Mouse (Mus musculus): ENCODE measurements around the gene Spo11. TPM values are rescaled to one million over a fixed set of nuclear protein-coding genes. Genes with fewer than 3 reads are reported as not detected.

Gene Spo11
- total RNA-seq, 2 experiments from 2014 or later = not detected

DNA sequence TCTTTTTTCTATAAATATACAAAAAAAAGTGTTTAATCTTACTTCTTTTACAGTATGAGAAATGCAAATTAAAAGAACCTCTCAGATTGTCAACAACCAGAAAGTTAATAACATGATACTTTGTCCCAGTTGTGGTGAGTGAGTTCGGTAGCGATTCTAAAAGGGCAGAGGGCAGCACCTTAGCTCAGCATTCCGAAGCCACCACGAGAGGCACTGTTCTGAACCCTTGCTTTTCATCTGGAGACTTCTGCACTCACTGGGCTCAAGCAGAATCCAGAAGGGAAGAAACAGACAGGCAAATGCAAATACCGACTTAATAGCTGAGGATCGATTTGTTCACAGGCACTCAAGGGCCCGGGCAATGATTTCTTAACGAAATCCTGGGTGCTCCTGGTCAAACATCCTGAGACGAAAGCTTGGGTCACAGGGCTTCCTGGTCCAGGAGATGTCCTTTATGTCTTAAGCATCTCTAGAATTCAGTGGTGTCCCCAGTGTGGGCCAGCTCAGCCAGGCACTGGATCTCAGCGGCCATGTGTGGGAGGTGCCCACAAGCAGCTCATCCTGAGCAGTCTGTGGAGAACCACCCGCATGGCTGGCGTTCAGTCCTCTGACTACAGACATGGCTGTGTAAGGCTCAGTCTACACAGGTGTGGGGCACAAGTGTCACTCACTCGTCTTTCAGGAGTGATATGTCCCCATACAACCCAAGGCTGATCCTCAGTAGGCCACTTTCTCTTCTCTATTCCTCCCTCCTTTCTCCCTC lies 18.3 kb upstream of the Spo11 start:
- no peak for DNase-seq

- DNase-seq = no peak
Measured at GRCm38 (mm10) chr2:172960350-172960749, 17.1 kb upstream of the Spo11 start.

- DNase-seq = no peak
Measured at GRCm38 (mm10) chr2:172961211-172961610, 16.3 kb upstream of the Spo11 start.

DNA sequence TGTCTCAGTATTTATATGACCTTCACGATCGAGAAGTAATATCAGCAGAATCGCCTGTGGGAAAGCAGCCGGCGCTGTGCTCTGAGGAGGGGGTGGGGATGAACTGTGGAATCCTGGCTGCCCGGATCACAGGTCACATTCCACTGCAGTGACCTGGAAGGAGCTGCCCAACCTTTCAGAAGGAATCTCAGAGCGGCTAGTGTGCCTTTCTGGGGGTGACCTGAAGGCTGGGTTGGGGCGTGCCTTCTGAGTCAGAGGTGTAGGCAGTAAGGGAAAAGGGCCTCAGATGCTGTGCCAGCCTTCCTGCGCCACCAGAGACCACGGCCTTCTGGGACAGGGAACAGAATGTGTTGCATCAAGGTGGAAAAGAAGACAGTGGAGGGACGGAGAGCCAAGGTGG lies 12.3 kb upstream of the Spo11 start:
- no peak for DNase-seq

DNA sequence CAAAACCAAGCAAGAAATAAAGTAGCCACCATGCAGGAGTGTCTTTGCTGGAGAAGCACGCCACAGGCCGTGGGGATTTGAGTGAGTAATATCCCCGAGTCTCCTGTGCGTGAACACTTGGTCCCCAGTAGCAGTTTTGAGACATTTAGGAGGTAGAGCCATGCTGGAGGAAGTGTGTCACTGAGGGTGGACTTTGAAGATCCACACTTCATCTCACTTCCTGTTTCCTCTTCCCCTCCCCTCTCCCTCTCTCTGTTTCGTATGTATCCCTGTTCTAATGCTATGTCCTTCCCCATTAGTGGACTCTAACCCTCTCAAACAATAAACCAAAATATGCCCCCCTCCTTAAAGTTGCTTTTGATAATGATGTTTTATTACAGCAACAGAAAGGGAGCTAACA lies 11.0 kb upstream of the Spo11 start:
- no peak for DNase-seq

DNA sequence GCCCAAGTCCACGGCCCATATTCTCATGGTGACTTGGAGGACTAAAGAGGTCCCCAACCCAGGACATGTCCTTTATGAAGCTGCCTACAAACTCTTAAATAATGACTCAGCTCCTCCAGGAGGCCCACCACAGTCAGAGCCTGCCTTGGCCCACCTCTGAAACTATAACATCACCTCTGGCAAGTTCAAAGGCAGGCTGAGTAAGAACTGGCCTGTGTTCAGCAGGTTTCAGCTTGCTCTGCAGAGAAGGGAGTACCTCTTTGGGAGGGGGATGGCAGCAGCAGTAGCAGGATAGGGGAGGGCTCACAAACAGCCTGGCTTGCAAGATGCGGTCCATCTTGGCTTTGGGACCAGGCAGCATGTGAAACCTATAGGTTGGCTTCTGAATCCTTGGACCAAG lies 5.6 kb upstream of the Spo11 start:
- no peak for DNase-seq

- DNase-seq = no peak
Measured at GRCm38 (mm10) chr2:172973806-172974565, 3.5 kb upstream of the Spo11 start.

GRCm38 (mm10) chr2:172974701-172975100 lies 2.8 kb upstream of the Spo11 start:
- DNase-seq = no peak

- DNase-seq = peak; percentile 23 to 42
Measured at GRCm38 (mm10) chr2:172975159-172975558, 2.3 kb upstream of the Spo11 start.

- DNase-seq = no peak
Measured at GRCm38 (mm10) chr2:172976661-172977238, 750 bp upstream of the Spo11 start.

DNA sequence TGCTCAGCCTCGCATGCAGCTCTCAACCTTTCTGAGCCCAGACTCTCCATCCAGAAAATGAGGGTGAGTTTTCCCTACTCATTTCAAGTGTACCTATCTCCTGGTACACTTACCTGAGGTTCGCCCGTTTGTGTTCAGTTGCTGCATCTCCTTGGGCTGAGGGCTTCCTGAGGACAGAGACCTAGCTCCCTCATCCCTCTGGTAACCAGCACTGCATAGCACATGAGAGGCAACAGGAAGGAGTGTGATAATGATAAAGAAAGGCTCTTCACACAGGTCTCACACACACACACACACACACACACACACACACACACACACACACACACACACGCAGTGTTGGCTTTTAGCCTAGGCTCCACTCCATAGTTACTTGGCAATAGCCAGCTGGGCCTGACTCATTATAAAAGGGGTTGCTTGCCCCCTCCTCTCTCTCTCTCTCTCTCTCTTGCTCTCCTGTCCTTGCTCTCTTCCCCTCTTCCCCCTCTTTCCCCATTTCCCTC lies 682 bp downstream of the Spo11 start:
- no peak for DNase-seq

GRCm38 (mm10) chr2:172979666-172980345 lies 2.3 kb downstream of the Spo11 start:
- DNase-seq = no peak

GRCm38 (mm10) chr2:172982776-172983561 lies 5.5 kb downstream of the Spo11 start:
- DNase-seq = no peak

- no peak for DNase-seq
Measured at GRCm38 (mm10) chr2:172990161-172990560, 12.7 kb downstream of the Spo11 start.

- peak in 1 of 2 experiments; percentile 84 for DNase-seq
Measured at GRCm38 (mm10) chr2:172996207-172996606, 18.7 kb downstream of the Spo11 start.

GRCm38 (mm10) chr2:172997748-172998147 lies 20.2 kb downstream of the Spo11 start:
- no peak for DNase-seq

- DNase-seq = no peak
Measured at GRCm38 (mm10) chr2:172998478-172998877, 21.0 kb downstream of the Spo11 start.

DNA sequence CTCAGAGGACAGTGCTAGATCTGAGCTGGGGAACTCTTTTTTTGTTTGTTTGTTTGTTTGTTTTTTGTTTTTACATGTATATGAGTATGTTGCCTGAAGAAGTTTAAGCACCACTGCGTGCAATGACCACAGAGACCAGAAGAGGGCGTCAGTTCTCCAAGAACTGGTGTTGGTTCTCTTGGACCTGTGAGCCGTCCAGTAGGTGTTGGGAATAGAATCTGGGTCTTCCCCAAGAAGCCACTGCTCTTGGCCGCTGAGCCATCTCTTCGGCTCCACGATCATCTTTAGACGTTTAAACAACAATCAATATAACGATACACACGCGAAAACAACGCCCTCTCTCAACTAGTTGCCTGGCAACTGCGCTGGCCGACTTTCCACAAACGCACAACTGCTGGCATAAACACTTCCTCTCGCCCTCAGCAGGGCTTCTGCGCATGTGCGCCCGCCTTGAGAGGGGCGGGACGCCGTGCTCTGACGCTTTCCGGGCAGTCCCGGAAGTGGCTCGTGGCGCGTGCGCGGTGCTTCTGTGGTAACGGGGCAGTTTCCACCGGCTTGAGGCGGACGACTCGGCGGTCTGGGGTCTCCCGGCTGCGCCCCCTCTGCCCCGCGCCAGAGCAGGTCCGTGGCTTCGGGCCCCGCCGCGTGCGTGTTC lies 22.3 kb downstream of the Spo11 start, which contains the start of gene Rae1:
Gene Rae1, plus strand, starts transcription at position 488 of the 655 bp plus-strand sequence.
- DNase-seq = peak; percentile 98 to 100

- no peak for DNase-seq
Measured at GRCm38 (mm10) chr2:173000285-173000652, 22.8 kb downstream of the Spo11 start.

DNA sequence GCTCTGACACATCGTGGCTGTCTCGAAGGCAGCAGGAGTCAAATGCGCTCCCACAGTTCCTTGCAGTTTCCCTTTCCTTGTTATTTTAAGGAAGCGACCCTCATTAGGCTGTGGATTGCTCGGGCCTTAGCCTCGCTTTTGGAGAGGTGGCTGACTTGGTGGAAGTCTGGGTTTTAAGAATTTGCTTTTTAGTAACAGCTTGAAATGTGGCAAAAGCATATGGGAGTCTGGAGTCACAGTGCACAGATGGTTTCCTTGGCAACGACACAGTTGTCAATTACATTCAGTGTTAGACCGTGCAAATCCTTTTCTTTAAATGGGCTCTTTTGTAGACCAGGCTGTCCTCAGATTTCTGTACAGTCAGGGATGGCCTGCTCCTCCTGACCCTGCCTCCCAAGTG lies 23.4 kb downstream of the Spo11 start:
- DNase-seq = no peak

- no peak for DNase-seq
Measured at GRCm38 (mm10) chr2:173003737-173004136, 26.2 kb downstream of the Spo11 start.

Data from heart, adult 18-20 months (tissue).